Mouse (Mus musculus): ENCODE measurements around the gene Npas4. TPM values are rescaled to one million over a fixed set of nuclear protein-coding genes. Genes with fewer than 3 reads are reported as not detected.
A peak's percentile ranks its signal among the peaks of the same experiment; 100 is the strongest.

Npas4 gene
- polyA plus RNA-seq, 1 experiment: not detected

GRCm38 (mm10) chr19:4945540-4945939 is 44.6 kb downstream of the Npas4 start:
- H3K4me1 ChIP-seq (ENCODE audit: control insufficient read depth, insufficient read depth, insufficient read length, low read length): no peaks in the 10 kb centered on the region
- H3K27ac ChIP-seq (replicated peaks; ENCODE audit: low read depth, low read length): no peak overlapping the region
- H3K4me3 ChIP-seq (ENCODE audit: insufficient read depth, low read depth, low read length): no peak overlapping the region

GRCm38 (mm10) chr19:4943253-4943588 is 46.9 kb downstream of the Npas4 start:
- Histone ChIP-seq H3K27ac (replicated peaks; ENCODE audit: low read depth, low read length) (no peak overlapping the region), H3K4me3 (ENCODE audit: insufficient read depth, low read depth, low read length) (peak overlapping the region; percentile 57), H3K4me1 (ENCODE audit: control insufficient read depth, insufficient read depth, insufficient read length, low read length) (no peaks in the 10 kb centered on the region)

DNA sequence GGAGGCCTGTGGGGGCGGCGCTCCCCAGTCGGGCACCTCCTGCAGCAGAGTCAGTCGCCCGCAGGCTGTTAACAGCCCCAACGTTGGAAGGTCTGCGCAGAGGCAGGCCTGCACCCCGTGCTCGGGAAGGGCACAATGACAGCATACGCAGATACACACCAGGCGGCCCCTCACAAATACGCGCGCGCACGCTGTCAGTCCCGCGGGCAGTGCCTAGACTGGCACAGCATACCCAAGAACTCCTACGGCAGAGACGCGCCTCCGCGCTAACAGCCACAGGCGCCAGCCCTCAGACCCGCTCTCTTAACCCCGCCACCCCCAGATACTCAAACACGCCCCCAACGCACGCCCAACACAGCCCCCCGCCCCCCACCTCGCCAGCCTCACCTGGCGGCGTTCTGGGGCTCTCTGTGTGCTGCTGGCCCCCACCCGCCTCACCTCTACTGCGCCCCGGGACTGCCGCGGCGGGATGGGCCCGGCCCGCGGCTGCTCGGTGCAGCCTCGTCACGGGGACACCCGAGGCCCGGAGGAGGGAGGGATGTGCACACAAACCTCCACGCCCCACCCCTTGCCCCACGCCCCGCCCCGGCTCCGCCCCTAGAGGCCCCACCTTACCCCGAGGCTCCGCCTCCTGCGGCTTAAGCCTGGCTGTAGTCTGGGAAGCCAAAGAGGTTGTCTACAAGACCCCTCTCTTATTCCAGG is 47.4 kb downstream of the Npas4 start, which contains the start of gene Peli3:
Gene Peli3 (minus strand): TSS at position 577 of the 702 bp plus-strand sequence.
- no peaks in the 10 kb centered on the region for H3K4me1 ChIP-seq (ENCODE audit: control insufficient read depth, insufficient read depth, insufficient read length, low read length)
- peak within 1 kb of the TSS; percentile 57 for H3K4me3 ChIP-seq (ENCODE audit: insufficient read depth, low read depth, low read length)
- no peak within 1 kb of the TSS for H3K27ac ChIP-seq (replicated peaks; ENCODE audit: low read depth, low read length)

DNA sequence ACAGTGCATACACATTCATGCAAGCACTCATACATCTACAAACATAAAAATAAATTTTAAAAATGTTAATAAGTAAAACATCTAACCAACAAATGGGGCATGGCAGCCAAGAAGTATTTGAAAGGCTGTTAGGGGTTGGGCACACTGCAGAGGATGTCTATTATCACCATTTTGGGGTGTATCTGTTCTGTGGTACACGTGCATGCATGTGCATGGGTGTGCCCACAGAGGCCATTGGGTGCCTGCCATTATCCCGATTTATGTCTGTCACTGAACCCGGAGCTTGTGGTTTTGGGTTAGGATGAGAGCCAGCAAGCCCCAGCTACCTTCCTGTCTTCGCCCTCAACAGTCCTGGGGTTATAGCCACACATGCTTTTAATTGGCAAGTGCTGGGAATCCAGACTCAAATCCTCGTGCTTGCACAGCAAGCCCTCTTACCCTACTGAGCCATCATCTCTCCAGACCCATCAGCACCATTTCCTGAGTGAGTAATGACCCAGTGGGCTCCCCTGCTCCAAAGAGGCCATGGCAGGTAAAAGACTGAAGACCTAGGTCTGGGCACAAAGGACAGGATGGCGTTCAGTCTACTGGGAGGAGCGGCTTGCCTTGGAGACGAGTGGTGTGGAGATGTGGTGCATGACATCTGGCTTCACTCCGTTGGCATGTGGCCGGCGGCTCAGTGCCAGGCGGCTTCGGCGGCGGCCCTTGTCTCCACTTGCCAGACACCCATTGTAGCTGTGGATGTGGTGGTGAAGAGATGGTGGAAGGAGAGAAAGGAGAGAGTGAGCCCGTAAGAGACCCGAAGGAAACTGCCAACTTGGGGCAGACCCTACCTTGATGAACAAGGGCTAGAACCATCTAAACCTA is 52.4 kb downstream of the Npas4 start:
- no peak overlapping the region for H3K4me3 ChIP-seq (ENCODE audit: insufficient read depth, low read depth, low read length)
- H3K4me1 ChIP-seq (ENCODE audit: control insufficient read depth, insufficient read depth, insufficient read length, low read length): no peaks in the 10 kb centered on the region

DNA sequence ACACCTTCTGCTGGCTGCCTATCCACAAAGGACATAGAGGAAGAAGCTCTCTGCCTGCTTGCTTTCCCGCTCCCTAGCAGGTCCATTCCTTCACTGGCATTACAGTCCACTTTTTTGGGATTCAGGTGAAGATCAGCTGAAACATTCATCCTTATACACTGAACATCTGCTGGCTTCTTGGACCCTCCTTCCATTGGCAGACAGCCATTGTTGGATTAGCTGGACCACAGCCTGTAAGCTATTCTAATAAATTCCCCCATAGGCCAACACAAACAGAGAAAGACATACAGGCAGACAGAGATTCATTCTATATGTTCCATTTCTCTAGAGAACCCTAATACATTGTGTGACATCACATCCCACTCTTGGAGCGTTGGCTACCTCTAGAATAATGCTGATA is 53.2 kb downstream of the Npas4 start:
- Histone ChIP-seq H3K4me3 (ENCODE audit: insufficient read depth, low read depth, low read length) (no peak overlapping the region), H3K4me1 (ENCODE audit: control insufficient read depth, insufficient read depth, insufficient read length, low read length) (no peaks in the 10 kb centered on the region), H3K27ac (replicated peaks; ENCODE audit: low read depth, low read length) (no peak overlapping the region)

More for the DNA sequence above, 52.4 kb downstream of the Npas4 start:
- no peak overlapping the region for H3K27ac ChIP-seq (replicated peaks; ENCODE audit: low read depth, low read length)

Other genes starting within 250 kb of the Npas4 start
- 4.7 and 5.8 TPM in 2 replicates for gene Rbm4b, start 233.8 kb downstream of the Npas4 start, polyA plus RNA-seq (2012; ENCODE audit: insufficient read depth, insufficient read length, missing spikeins)
- gene Rbm4, start 196.4 kb downstream of the Npas4 start, polyA plus RNA-seq (2012; ENCODE audit: insufficient read depth, insufficient read length, missing spikeins): 7.7 and 13.3 TPM in 2 replicates
- 12.6 and 14.8 TPM in 2 replicates for gene Gm21992, start 178.7 kb downstream of the Npas4 start, polyA plus RNA-seq (2012; ENCODE audit: insufficient read depth, insufficient read length, missing spikeins)
- gene Rbm14, start 178.7 kb downstream of the Npas4 start, polyA plus RNA-seq (2012; ENCODE audit: insufficient read depth, insufficient read length, missing spikeins): 6.9 and 15.0 TPM in 2 replicates
- 64.9 and 78.0 TPM in 2 replicates for gene Ccs, start 151.0 kb downstream of the Npas4 start, polyA plus RNA-seq (2012; ENCODE audit: insufficient read depth, insufficient read length, missing spikeins)
- gene Ccdc87, start 150.9 kb downstream of the Npas4 start, polyA plus RNA-seq (2012; ENCODE audit: insufficient read depth, insufficient read length, missing spikeins): not detected in 2 replicates
- 27.9 and 36.5 TPM in 2 replicates for gene Ctsf, start 135.2 kb downstream of the Npas4 start, polyA plus RNA-seq (2012; ENCODE audit: insufficient read depth, insufficient read length, missing spikeins)
- gene Actn3, start 112.4 kb downstream of the Npas4 start, polyA plus RNA-seq (2012; ENCODE audit: insufficient read depth, insufficient read length, missing spikeins): 27.2 and 56.0 TPM in 2 replicates
- gene Zdhhc24, start 111.6 kb downstream of the Npas4 start, polyA plus RNA-seq (2012; ENCODE audit: insufficient read depth, insufficient read length, missing spikeins): 5.0 and 7.2 TPM in 2 replicates
- 1.7 and 2.6 TPM in 2 replicates for gene Bbs1, start 83.7 kb downstream of the Npas4 start, polyA plus RNA-seq (2012; ENCODE audit: insufficient read depth, insufficient read length, missing spikeins)
- 12.9 and 16.9 TPM in 2 replicates for gene Dpp3, start 62.0 kb downstream of the Npas4 start, polyA plus RNA-seq (2012; ENCODE audit: insufficient read depth, insufficient read length, missing spikeins)
- 1.4 and 3.8 TPM in 2 replicates for gene Peli3, start 47.2 kb downstream of the Npas4 start, polyA plus RNA-seq (2012; ENCODE audit: insufficient read depth, insufficient read length, missing spikeins)
- 167 and 174 TPM in 2 replicates for gene Mrpl11, start 28.2 kb downstream of the Npas4 start, polyA plus RNA-seq (2012; ENCODE audit: insufficient read depth, insufficient read length, missing spikeins)
- gene Slc29a2, start 33.5 kb upstream of the Npas4 start, polyA plus RNA-seq (2012; ENCODE audit: insufficient read depth, insufficient read length, missing spikeins): 0.71 and 1.9 TPM in 2 replicates
- 9.3 and 10.3 TPM in 2 replicates for gene B4gat1, start 48.5 kb upstream of the Npas4 start, polyA plus RNA-seq (2012; ENCODE audit: insufficient read depth, insufficient read length, missing spikeins)
- gene AC124502.3, start 48.6 kb upstream of the Npas4 start, polyA plus RNA-seq (2012; ENCODE audit: insufficient read depth, insufficient read length, missing spikeins): 2.0 and 3.8 TPM in 2 replicates
- 9.8 and 15.1 TPM in 2 replicates for gene Brms1, start 51.0 kb upstream of the Npas4 start, polyA plus RNA-seq (2012; ENCODE audit: insufficient read depth, insufficient read length, missing spikeins)
- gene Rin1, start 60.2 kb upstream of the Npas4 start, polyA plus RNA-seq (2012; ENCODE audit: insufficient read depth, insufficient read length, missing spikeins): not detected in 2 replicates
- 10.7 and 24.4 TPM in 2 replicates for gene Cd248, start 77.8 kb upstream of the Npas4 start, polyA plus RNA-seq (2012; ENCODE audit: insufficient read depth, insufficient read length, missing spikeins)
- not detected in 2 replicates for gene Tmem151a, start 95.2 kb upstream of the Npas4 start, polyA plus RNA-seq (2012; ENCODE audit: insufficient read depth, insufficient read length, missing spikeins)
- gene Yif1a, start 98.2 kb upstream of the Npas4 start, polyA plus RNA-seq (2012; ENCODE audit: insufficient read depth, insufficient read length, missing spikeins): 82.3 and 91.5 TPM in 2 replicates
- not detected in 2 replicates for gene Cnih2, start 108.2 kb upstream of the Npas4 start, polyA plus RNA-seq (2012; ENCODE audit: insufficient read depth, insufficient read length, missing spikeins)
- gene Rab1b, start 116.8 kb upstream of the Npas4 start, polyA plus RNA-seq (2012; ENCODE audit: insufficient read depth, insufficient read length, missing spikeins): 144 and 184 TPM in 2 replicates
- gene Klc2, start 128.2 kb upstream of the Npas4 start, polyA plus RNA-seq (2012; ENCODE audit: insufficient read depth, insufficient read length, missing spikeins): 17.3 and 20.3 TPM in 2 replicates